Mouse (Mus musculus): ENCODE data around the gene Tmem270.

Tmem270 gene

DNA sequence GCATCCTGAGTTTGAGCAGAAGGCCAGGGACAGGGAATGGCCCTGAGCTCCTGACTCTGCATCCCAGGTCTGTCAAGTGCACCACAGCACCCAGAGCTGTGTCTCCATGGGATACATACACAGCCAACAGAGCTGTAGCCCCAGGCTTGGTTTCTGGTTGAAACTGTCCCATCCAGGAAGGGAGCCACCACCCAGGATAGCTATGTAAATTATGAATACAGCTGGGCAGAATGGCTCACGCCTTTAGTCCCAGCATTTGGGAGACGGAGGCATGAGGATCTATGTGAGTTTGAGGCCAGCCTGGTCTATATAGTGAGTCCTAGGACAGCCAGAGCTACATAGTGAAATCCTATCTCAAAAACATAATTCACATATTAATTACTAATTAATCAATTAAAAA is 23.5 kb upstream of the Tmem270 start:
- in situ Hi-C loops (cut with MseI, MboI), result loop anchor here in 1 of 2 experiments (5.0 kb wide), 1 partner anchor 32 kb away; no protein-coding TSS in a partner anchor

DNA sequence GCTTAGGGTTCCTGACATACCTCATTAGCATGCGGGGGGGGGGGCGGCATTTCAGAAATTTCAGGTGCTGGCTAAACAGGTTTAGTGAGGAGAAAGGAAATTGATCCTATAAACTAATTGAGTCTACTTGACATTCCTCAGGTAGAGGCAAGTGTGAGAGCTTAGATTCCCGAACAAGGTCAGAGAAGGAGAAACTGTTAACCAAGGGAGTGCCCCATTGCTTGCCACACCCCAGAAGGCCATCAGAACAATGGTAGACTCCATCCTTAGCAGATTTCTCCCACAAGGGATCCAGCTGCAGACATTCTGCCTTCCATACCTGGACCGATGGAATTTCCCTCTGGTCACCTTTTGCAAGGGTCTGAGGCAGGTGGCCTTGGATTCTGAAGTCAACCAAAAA is 20.2 kb upstream of the Tmem270 start:
- in situ Hi-C loops (cut with MseI, MboI), result loop anchor here in 1 of 2 experiments (5.0 kb wide), 1 partner anchor 36 kb away; no protein-coding TSS in a partner anchor

DNA sequence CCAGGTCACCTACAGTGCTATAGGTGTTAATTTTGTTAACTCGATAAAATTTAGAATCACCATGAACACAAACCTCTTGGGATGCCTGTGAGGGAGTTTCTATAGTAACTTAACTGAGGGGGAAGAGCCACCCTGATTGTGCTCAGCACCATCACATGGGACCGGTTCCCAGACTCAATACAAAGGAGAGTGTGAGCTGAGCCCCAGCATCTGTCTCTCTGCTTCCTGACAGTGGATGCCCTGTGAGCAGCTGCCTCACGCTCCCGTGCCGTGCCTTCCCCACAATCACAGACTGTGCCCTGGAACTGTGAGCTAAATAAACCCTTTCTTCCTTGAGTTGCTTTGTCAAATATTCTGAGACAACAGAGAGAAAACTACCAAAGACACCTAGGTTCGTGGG is 16.6 kb upstream of the Tmem270 start:
- in situ Hi-C loops (cut with MseI, MboI), result no loop called here

DNA sequence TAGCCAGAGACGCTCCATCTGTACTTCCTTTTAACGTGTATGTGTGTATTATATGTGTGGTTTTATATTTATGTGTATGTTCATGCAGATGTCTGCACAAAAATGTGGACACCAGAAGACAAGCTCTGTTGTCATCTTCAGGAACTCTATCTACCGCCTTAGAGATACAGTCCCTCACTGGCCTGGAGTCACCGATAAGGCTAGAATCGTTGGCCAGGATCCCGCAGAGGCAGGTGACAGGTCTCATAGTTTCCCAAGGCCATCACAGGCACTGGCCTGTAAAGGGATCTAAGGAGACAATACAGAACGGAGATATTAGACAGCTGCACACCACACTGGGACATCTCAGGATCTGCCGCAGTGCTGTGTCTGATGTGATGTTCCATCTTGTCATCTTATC is 14.6 kb upstream of the Tmem270 start:
- in situ Hi-C loops (cut with MseI, MboI), result no loop called here

DNA sequence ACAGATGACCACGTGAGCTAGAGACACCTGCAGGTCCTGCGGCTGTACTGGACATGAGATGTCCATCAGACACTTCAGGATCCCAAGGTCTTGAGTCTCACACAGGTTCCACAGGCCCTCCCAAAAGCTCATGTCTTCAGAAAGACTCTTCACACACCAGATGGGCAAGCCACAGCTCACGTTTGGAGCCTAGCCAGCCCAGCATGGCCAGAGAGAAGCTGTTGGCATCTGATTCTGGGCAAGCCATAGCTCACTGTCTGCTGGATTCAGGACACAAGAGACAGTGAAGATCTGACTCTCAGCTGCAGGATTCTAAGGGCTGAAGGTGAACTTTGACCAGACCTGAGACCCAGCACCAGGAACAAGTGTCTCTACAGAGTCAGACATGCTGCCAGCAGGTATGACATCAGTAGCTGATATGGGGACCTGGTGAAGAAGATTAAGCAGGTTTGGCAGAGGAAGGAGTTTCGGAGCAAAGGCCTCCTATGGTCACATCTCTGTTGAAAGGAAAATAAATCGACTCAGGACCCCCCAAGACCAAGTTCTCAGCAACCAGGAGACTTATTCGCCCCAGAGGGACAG is 13.7 kb upstream of the Tmem270 start:
- in situ Hi-C loops (cut with MseI, MboI), result no loop called here

DNA sequence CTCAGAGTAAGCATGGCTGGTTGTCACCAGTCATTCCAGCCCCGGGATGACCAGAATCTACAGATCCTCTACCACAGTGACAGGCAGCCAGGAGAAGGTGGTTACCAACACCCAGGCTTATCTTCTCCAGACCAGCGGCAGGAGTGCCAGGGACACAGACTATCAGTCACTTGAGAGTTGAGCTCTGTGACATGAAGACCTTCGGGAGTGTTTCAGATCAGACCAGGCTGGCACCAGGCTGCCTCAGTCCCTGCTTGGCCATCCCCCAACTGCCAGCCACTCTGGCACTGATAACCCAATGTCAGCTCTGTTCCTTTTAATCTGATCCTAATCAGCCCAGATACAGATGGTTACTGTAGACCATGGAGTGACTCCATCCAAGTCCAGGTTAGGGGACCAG is 12.6 kb upstream of the Tmem270 start:
- in situ Hi-C loops (cut with MseI, MboI), result no loop called here

DNA sequence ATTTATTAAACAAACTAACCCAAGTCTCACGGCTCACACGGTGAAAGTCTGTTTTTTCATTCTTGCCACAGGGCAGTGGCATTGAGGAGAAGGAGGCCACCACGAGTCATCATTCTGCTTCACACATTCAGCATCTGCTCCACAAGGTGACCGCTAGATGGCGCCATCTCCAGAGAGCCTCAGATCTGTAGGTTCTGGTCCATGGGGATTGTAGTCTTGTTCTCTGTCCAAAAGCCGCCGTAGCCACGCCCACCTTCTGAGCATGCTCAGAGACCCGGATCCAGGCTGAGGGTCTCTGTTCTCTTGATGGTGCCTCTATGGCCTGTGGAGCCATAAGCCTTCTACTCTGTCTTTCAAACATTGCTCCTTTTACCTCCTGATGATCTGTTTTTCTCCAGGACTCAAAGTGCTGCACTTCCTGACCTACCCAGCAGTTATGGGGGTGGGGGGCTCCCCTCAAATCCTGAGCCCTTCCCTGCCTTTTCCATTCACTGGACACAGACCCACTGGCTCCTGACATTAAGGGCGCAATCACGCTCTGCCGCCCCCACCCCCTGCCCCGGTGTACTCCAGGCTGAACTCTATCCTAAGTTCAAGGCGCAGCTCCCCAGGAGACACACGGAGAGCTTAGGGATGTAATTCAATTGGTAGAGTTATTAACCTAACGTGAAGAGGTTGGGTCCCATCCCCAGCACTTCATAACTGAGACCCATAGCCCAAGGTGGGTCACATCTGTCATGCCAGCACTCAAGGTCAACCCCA is 11.7 kb upstream of the Tmem270 start:
- in situ Hi-C loops (cut with MseI, MboI), result no loop called here

DNA sequence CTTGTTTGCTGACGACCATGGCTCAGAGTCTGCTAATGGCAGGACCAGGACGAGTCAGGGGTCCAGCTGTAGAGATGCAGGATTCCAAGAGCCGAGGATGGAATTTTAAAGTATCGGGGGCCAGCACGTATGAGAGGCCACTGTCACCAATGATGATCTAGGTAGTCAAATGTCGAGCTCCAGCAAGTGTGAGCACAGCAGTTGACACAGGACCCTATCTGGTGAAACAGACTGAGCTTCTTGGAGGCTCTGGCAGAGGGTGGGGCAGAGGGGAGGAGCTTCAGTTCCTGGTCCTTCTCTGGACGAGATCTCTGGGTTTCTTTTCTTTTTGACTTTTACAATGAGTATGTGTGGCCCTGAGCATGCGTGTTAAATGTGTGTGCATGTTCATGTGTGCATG is 8.8 kb upstream of the Tmem270 start, which contains the start of gene Cldn13:
Cldn13 (minus strand) TSS at position 216 of the 400 bp plus-strand sequence.
- in situ Hi-C loops (cut with MseI, MboI), result no loop called here

DNA sequence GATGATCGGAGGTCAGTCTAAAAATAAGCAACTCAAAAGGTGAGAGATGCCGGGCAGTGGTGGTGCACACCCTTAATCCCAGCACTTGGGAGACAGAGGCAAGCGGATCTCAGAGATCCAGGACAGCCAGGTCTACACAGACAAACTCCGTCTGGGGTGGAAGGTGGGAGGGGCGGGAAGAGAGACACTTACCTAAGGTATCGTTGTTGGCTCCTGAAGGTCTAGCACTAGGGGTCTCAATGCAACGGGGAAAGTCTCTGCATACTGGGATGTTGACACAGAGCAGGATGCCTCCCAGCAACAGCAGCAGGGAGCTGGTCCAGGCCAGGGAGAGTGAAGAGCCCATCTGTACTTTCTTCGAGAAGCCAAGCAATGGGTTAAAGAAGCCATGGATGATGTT is 8.0 kb upstream of the Tmem270 start:
- in situ Hi-C loops (cut with MseI, MboI), result loop anchor here in 1 of 2 experiments (5.0 kb wide), 1 partner anchor 53 kb away; no protein-coding TSS in a partner anchor

DNA sequence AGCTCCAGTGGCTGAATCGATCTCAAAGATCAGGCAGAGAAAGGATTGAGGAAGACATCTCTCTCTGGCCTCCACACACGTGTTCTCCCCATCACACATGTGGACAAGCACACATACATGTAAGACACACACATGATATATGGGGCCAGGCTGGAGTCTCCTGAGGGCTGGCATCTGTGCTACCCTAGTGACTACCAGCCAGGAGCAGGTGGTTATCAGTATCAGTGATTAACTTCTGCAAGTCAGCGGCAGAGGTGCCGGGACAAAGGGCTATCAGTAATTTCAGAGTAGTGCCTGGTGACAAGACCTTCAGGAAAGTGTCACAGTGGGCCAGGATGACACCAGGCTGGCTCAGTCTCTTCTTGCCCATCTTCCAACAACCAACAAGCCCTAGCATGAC is 7.2 kb upstream of the Tmem270 start:
- in situ Hi-C loops (cut with MseI, MboI), result loop anchor here in 1 of 2 experiments (5.0 kb wide), 1 partner anchor 54 kb away; no protein-coding TSS in a partner anchor

DNA sequence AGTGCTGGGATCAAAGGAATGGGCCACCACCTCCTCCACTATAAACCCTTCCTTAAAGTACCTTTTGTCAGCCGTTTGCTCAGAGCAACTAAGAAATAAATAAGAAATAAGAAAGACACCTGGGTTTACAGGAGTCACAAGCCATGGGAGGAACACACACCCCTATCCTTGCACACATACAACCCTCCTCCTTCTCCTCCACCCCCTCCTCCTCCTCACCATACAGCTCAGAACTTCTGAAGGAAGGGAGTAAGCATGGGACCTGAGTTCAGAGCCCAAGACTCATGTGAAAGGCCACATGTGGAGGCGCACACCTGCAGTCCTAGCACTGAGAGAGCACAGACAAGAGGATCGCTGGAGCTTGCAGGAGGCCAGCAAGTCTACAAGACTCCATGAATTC is 6.8 kb upstream of the Tmem270 start:
- in situ Hi-C loops (cut with MseI, MboI), result loop anchor here in 1 of 2 experiments (5.0 kb wide), 1 partner anchor 54 kb away; no protein-coding TSS in a partner anchor

DNA sequence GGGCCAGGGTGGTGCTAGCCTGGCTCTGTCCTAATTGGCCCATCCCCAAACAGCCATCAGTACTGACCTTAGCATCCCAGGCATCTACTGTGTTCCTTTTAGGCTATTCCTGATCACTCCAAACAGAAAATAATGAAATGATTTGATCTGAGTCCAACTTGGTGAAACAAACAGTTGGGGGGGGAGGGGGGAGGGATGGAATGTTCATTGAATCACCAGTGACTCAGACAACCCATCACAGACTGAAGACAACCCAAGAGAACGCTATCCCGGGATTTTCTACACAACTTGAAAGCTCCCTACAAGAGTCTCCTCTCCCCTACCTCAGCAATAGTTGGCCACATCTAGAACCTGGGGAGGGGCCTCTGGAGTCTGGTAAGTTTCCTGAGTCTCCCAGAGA is 5.4 kb upstream of the Tmem270 start:
- in situ Hi-C loops (cut with MseI, MboI), result loop anchor here in 1 of 2 experiments (5.0 kb wide), 1 partner anchor 55 kb away; no protein-coding TSS in a partner anchor

DNA sequence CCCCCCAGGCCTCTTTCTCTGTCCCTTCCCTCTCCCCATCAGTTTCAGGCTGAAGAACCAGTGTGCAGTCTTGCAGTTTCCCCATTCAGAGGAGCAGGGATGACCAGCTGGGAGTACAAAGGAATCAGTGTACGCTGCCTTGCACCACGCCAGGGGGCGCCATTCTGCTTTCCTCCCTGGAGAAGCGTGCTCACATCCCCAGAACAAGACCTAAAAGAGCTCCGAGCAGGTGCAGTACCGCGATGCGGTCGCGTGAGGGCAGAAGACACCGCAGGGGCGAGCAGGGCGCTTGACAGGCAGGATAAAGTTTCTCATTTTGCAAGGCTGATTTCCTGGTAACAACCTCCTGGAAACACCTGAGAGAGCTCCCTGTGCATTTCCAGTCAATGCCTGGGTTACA is 602 bp upstream of the Tmem270 start:
- in situ Hi-C loops (cut with MseI, MboI), result no loop called here

DNA sequence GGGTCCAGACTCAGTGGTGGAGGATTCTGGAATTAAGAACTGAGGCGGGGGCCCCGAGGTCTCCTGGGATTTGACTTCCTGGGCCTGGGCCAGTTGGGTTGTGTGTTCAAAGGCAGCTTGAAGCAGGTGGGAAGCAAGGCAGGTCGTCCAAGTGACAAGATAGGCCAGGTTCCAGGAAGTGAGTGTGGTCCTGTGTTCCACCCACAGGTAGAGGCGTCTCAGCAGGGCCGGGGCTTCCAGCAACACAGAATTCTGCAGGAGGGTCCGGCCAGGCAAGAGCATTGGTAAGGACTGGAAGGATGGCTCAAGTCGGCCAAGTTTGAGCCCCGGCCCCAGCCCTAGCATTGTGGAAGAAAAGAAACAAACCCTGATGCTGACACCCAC is 4.9 kb downstream of the Tmem270 start:
- in situ Hi-C loops (cut with MseI, MboI), result no loop called here

DNA sequence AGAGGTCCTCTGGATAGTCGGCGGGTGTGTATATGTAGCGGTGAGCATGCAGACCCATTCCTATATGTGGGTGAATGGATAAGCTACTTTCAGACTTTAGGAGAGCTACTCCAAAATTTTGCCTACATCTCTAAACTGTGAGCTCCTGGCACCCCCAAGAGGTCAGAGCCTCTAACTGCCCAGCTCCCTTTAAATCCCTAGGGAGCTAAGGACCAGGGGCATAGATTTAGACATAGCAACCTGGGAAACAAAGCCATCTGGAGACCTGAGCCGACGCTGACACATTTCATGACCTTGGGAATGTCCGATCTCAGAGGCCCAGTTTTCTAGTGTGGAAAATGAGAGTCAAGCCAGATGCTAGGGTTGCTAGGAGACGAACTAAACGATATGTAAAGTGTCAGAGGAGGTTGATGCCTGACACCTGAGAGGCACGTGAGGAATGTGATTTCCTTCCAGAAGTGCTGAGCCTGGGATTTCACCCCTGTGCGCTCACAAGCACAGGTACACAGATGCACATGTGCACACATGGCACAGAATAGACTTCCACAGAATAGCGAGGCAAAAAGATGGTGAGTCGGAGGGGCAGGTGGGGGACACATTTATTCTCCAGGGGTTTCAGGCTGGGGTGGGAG is 5.4 kb downstream of the Tmem270 start:
- in situ Hi-C loops (cut with MseI, MboI), result no loop called here

DNA sequence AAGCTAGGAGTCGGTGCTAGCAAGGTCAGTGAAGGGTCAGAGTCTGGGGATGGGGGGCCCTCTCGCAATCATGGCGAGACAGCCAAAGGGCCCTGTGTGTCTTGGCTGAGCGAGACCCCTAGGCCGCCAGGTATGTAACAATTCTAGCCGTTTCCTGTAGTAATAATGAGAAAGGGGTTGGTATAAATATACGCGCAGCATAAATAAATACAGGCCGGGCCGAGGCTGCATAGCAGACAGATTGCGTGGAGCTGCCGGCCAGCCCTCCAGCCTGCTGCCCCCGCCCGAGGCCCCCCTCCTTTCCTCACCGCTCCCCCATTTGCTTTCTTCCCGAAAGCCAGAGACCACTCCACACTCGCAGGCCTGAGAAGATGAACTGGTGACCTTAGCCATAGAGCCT is 8.9 kb downstream of the Tmem270 start:
- in situ Hi-C loops (cut with MseI, MboI), result loop anchor here in 1 of 2 experiments (25.0 kb wide), 1 partner anchor 110 kb away; no protein-coding TSS in a partner anchor

DNA sequence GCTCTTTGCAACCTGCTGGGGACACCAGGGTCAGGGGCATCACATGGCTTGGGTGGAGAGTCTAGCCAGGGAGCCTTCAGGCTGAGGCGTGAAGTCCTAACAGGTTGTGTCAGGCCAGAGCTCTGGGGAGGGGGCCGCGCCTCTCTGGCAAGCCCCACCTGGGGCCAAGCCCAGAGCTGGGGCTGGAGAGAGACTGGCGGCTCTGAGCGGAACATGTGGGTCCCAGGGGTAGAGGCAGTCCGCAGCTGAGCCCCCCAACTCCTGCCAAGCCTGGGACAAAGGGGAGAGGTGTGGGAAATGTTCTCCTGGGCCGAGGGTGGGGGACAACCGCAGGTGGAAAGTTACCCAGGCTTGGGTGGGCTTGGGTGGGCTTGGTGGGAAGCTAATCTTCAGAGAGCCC is 9.6 kb downstream of the Tmem270 start:
- in situ Hi-C loops (cut with MseI, MboI), result loop anchor here in 1 of 2 experiments (25.0 kb wide), 1 partner anchor 110 kb away; no protein-coding TSS in a partner anchor

DNA sequence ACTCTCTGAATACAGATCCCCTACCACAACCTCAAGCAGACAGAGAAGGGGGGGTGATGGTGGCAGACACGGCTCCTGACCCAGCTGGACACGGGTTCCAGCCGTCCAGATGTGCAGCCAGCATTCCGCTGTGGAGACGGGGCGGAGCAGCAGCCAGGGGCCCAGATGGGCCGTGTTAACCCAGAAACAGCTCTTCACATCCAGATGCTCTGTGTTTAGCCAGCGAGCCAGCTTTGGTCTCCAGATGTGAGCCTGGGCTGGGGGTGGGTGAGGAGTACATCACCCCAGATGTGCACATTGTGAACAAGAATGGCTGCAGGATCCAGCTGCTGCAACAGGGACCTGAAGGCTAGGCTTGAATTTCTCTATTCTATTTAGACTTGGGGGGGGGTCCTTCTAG is 11.2 kb downstream of the Tmem270 start:
- in situ Hi-C loops (cut with MseI, MboI), result loop anchor here in 1 of 2 experiments (25.0 kb wide), 1 partner anchor 108 kb away; no protein-coding TSS in a partner anchor

DNA sequence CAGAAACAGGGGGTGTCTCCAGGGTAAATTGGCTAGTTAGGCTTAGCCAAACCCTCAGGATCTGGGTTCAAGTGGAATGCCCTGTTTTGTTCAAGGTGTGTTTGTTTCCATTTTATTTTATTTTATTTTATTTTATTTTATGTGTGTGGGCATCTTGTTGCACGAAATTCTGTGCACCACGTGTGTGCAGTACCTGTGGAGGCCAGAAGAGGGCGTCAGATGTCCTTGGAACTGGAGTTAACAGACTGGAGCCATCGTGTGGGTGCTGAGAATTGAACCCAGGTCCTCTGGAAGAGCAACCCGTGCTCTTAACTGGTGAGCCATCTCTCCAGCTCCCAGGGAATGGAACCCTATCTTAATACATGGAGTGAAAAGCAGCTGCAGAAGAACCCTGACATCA is 13.8 kb downstream of the Tmem270 start:
- in situ Hi-C loops (cut with MseI, MboI), result loop anchor here (5.0 to 25.0 kb wide), 2 partner anchors 105 to 115 kb away; no protein-coding TSS in a partner anchor

DNA sequence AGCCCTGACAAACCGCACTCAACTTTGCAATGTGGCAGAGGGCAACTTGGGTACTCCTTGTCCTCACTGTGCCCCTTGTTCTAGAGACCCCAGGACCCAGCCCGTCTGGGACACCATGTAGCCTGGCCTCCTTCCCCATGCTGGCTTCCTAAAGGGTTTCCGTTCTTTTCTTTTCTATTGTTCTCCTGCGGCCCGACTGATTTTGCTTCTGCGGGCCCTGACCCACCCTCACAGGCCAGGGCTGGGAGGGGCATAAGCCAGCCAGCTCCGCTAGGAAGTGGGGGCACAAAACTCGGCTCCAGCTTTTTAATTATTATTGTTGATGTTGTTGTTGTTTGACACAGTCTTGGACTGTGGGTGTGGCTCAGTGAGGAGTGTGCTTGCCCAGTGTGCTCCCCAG is 15.0 kb downstream of the Tmem270 start:
- in situ Hi-C loops (cut with MseI, MboI), result loop anchor here (5.0 to 25.0 kb wide), 2 partner anchors 104 to 114 kb away; no protein-coding TSS in a partner anchor

DNA sequence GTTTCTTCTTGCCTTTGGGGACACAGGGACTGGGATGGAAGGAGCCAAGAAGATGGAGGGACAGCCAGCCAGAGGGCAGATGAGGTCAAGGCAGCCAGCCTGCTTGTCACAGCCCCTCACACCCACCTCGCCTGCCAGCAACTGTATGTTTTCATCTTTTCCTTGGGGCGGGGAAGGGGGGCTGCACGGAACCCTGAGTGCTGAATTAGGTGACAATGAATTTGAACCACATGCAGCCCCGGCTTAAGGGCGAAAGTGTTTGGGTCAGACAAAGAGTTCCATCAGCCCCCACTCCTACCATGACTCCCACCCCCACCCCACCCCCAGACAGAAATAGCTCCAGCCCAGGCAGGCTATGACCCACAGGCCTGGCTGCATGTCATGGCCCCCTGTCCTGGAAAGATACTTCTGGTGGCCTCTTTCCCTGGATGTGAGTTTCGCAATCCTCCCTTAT is 15.9 kb downstream of the Tmem270 start:
- in situ Hi-C loops (cut with MseI, MboI), result loop anchor here (5.0 to 25.0 kb wide), 2 partner anchors 103 to 113 kb away; no protein-coding TSS in a partner anchor

DNA sequence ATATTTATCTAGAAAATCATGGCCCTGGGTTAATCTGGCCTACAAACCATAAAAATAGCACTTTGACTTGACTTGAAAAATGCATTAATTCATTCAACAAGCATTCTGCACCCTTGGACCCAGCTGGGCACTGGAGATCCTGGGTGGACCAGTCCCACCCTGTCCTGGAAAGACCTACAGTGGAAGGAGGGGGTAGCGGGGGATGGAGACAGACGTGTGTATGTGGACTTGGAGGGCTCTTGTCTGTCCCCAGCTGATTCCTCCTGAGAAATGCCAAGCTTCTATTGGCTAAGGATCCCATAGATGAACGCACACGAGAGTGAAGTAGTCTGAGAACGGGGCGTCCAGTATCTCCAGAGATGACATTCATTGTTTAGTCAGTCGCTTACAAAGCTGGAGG is 18.0 kb downstream of the Tmem270 start:
- in situ Hi-C loops (cut with MseI, MboI), result loop anchor here in 1 of 2 experiments (25.0 kb wide), 1 partner anchor 101 kb away; no protein-coding TSS in a partner anchor

Data from mouse trophoblast stem cell (cell line).